Mouse (Mus musculus) CD4-positive, CD25-positive, alpha-beta regulatory T cell, adult 2 months (primary cell): ENCODE data around the gene Cops4.

Source experiments
- DNase-seq: peaks from one replicate; pipeline ENCODE4 v3.0.0-alpha.2; 2012; ENCODE audit warnings: low read depth, low spot score

Cops4 gene

GRCm38 (mm10) chr5:100578863-100579411, 60.8 kb downstream of the Cops4 start:
- no peak for DNase-seq

- no peak for DNase-seq
These were observed 63.7 kb downstream of the Cops4 start for GRCm38 (mm10) chr5:100581622-100582434.

GRCm38 (mm10) chr5:100582435-100582826, 64.3 kb downstream of the Cops4 start:
- no peak for DNase-seq

- peak; percentile 50 for DNase-seq
These were observed 65.0 kb downstream of the Cops4 start for GRCm38 (mm10) chr5:100583066-100583465.

- peak; percentile 81 for DNase-seq
These were observed 67.1 kb downstream of the Cops4 start for GRCm38 (mm10) chr5:100585206-100585644.

- no peak for DNase-seq
These were observed 67.5 kb downstream of the Cops4 start for GRCm38 (mm10) chr5:100585657-100586056.

GRCm38 (mm10) chr5:100587136-100587535, 69.0 kb downstream of the Cops4 start:
- DNase-seq: no peak

GRCm38 (mm10) chr5:100587626-100588025, 69.5 kb downstream of the Cops4 start:
- DNase-seq: peak; percentile 36

- peak; percentile 42 for DNase-seq
These were observed 72.4 kb downstream of the Cops4 start for GRCm38 (mm10) chr5:100590505-100590904.

- DNase-seq: no peak
These were observed 76.8 kb downstream of the Cops4 start for GRCm38 (mm10) chr5:100594803-100595467.

- DNase-seq: no peak
These were observed 77.9 kb downstream of the Cops4 start for GRCm38 (mm10) chr5:100595999-100596398.
